Mouse (Mus musculus) mouse trophoblast stem cell (cell line): ENCODE results near the gene Dnajb8.

Experiments
- in situ Hi-C, 2 experiments: fragments of 300-500 bp; cut with MseI, MboI; formaldehyde crosslinking; loops; 2 replicates in 1 of 2; 3 replicates in 1 of 2; pipeline ENCODE4 v1.15.1; 2025

Dnajb8 gene

GRCm38 (mm10) chr6:88290129-88290766 lies 68.2 kb downstream of the Dnajb8 start:
- in situ Hi-C loops, result no loop called here

GRCm38 (mm10) chr6:88292274-88292909 lies 70.3 kb downstream of the Dnajb8 start:
- in situ Hi-C loops, result no loop called here

GRCm38 (mm10) chr6:88299491-88299890 lies 77.4 kb downstream of the Dnajb8 start:
- in situ Hi-C loops, result no loop called here

DNA sequence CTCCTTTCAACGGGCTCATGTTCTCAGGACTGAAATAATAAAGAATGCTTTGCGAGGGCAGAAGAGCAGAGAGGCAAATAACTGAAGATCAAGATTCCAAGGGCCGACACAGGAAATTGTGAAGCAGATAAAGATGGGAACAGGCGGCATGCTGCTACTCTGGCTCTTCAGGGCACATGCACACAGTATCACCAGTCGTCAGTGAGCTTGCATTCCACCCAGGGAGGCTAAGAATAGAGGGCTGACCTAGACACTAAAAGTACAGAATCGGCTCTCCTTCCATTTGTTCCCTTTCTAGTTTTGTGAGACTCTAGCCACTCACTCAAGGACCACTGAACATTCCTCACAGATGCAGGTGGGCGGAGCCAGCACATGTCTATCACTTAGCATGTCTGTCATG lies 79.2 kb downstream of the Dnajb8 start:
- in situ Hi-C loops, result no loop called here
